Mouse (Mus musculus) hindbrain, embryonic 15.5 days (tissue): Measurements from ENCODE around the gene Ccdc159. TPM values are rescaled to one million over a fixed set of nuclear protein-coding genes. Genes with fewer than 3 reads are reported as not detected.

Source experiments
- ATAC-seq: fragments of 200-750 bp; cut with Nextera tagmentation; 2 replicates; pipeline ENCODE4 v1.8.0; 2017; ENCODE audit warnings: low read depth, moderate number of reproducible peaks, moderate TSS enrichment; ENCODE audit not compliant: low FRiP score
- H3K27ac ChIP-seq: fragments of 300-500 bp; sonication (generic); replicated peaks from 2 replicates; pipeline ENCODE4 v1.5.1; 2015; ENCODE audit warnings: mild to moderate bottlenecking, inconsistent platforms
- H3K27me3 ChIP-seq: fragments of 300-500 bp; sonication (generic); 2 replicates; pipeline ENCODE4 v1.6.1; 2015; ENCODE audit warnings: control low read depth, inconsistent platforms
- H3K36me3 ChIP-seq: fragments of 300-500 bp; sonication (generic); 2 replicates; pipeline ENCODE4 v1.6.1; 2015; ENCODE audit warnings: control low read depth, inconsistent platforms
- H3K4me1 ChIP-seq: fragments of 300-500 bp; sonication (generic); replicated peaks from 2 replicates; pipeline ENCODE4 v1.6.1; 2015; ENCODE audit warnings: control low read depth, inconsistent platforms
- H3K4me2 ChIP-seq: fragments of 300-500 bp; sonication (generic); 2 replicates; pipeline ENCODE4 v1.6.1; 2015; ENCODE audit warnings: moderate library complexity, mild to moderate bottlenecking, inconsistent platforms
- H3K4me3 ChIP-seq: fragments of 300-500 bp; sonication (generic); 2 replicates; pipeline ENCODE4 v1.5.1; 2015; ENCODE audit warnings: mild to moderate bottlenecking, inconsistent platforms
- H3K9ac ChIP-seq: fragments of 300-500 bp; sonication (generic); 2 replicates; pipeline ENCODE4 v1.6.1; 2015; ENCODE audit warnings: inconsistent platforms
- H3K9me3 ChIP-seq: fragments of 300-500 bp; sonication (generic); 2 replicates; pipeline ENCODE4 v1.6.1; 2016; ENCODE audit warnings: control low read depth, inconsistent platforms
- WGBS: fragments of 180-500 bp; shearing (Covaris S2); methylation state at CpG from one replicate; pipeline ENCODE4 v1.1.7; 2015; 5-methylcytosine and 5-hydroxymethylcytosine counted together
- polyA plus RNA-seq: library from polyadenylated mRNA; unstranded; fragments of >200 nt; fragmentation: Nextera tagmentation; extraction: Ambion mirVana; gene quantifications from 2 replicates; pipeline ENCODE4 v1.2.1, GENCODE M21; 2015

Ccdc159 gene
- polyA plus RNA-seq: 8.5 and 11.7 TPM in 2 replicates

GRCm38 (mm10) chr9:21927208-21927753, at the start of gene Ccdc159, which contains the start of gene Tmem205:
Gene Ccdc159 (plus strand): TSS chr9:21927471.
Gene Tmem205 (minus strand): TSS chr9:21927556.
- under 1% methylated on average over 28 of the region's 28 CpGs for WGBS
- H3K9ac ChIP-seq: peak within 1 kb of the TSS; percentile 60
- peak within 1 kb of the TSS; percentile 56 for H3K4me3 ChIP-seq
- H3K27ac ChIP-seq: peak within 1 kb of the TSS; percentile 69
- no peaks in the 10 kb centered on the region for H3K27me3 ChIP-seq
- H3K36me3 ChIP-seq: 0 out of 2 replicates have a peak, but pooled peaks cover 4% of the 10 kb centered on the region
- H3K4me2 ChIP-seq: peak within 1 kb of the TSS; percentile 69
- peak; percentile 97 for ATAC-seq
- no peaks in the 10 kb centered on the region for H3K9me3 ChIP-seq
- peaks cover 23% of the 10 kb centered on the region for H3K4me1 ChIP-seq

- ATAC-seq: no peak
- H3K4me3 ChIP-seq: no peak overlapping the region
- 66% methylated on average over 3 of the region's 3 CpGs for WGBS
- no peak overlapping the region for H3K27ac ChIP-seq
- no peaks in the 10 kb centered on the region for H3K9me3 ChIP-seq
- no peaks in the 10 kb centered on the region for H3K27me3 ChIP-seq
- no peak overlapping the region for H3K4me2 ChIP-seq
- H3K36me3 ChIP-seq: no peaks in the 10 kb centered on the region
- H3K9ac ChIP-seq: no peak overlapping the region
- no peaks in the 10 kb centered on the region for H3K4me1 ChIP-seq
Measured at GRCm38 (mm10) chr9:21889229-21889628, 38.0 kb upstream of the Ccdc159 start.

GRCm38 (mm10) chr9:21901223-21901820, 25.9 kb upstream of the Ccdc159 start:
- 14% methylated on average over 10 of the region's 10 CpGs for WGBS
- H3K4me3 ChIP-seq: peak overlapping the region; percentile 42
- peak overlapping the region; percentile 58 for H3K27ac ChIP-seq
- peaks cover 3% of the 10 kb centered on the region; the same call in 1 of the 2 replicates for H3K27me3 ChIP-seq
- no peak overlapping the region for H3K9ac ChIP-seq
- peaks cover 5% of the 10 kb centered on the region for H3K4me1 ChIP-seq
- no peaks in the 10 kb centered on the region for H3K36me3 ChIP-seq
- H3K4me2 ChIP-seq: peak overlapping the region; percentile 55
- peak; percentile 90 for ATAC-seq
- H3K9me3 ChIP-seq: no peaks in the 10 kb centered on the region

GRCm38 (mm10) chr9:21904031-21904430, 23.2 kb upstream of the Ccdc159 start:
- H3K4me2 ChIP-seq: no peak overlapping the region
- H3K4me3 ChIP-seq: no peak overlapping the region
- ATAC-seq: no peak
- peaks cover 5% of the 10 kb centered on the region for H3K4me1 ChIP-seq
- no peaks in the 10 kb centered on the region for H3K36me3 ChIP-seq
- no peaks in the 10 kb centered on the region for H3K9me3 ChIP-seq
- no peak overlapping the region for H3K27ac ChIP-seq
- no peak overlapping the region for H3K9ac ChIP-seq
- H3K27me3 ChIP-seq: no peaks in the 10 kb centered on the region
- 91% methylated on average over 4 of the region's 4 CpGs for WGBS

GRCm38 (mm10) chr9:21908216-21908615, 19.1 kb upstream of the Ccdc159 start:
- 86% methylated on average over 11 of the region's 11 CpGs for WGBS
- H3K4me1 ChIP-seq: no peaks in the 10 kb centered on the region
- no peaks in the 10 kb centered on the region for H3K9me3 ChIP-seq
- H3K9ac ChIP-seq: no peak overlapping the region
- no peaks in the 10 kb centered on the region for H3K27me3 ChIP-seq
- no peak overlapping the region for H3K4me3 ChIP-seq
- ATAC-seq: no peak
- H3K27ac ChIP-seq: no peak overlapping the region
- H3K36me3 ChIP-seq: peaks cover 11% of the 10 kb centered on the region; the same call in 1 of the 2 replicates
- H3K4me2 ChIP-seq: no peak overlapping the region

- WGBS: 82% methylated on average over 10 of the region's 10 CpGs
- no peaks in the 10 kb centered on the region for H3K27me3 ChIP-seq
- H3K36me3 ChIP-seq: peaks cover 22% of the 10 kb centered on the region
- ATAC-seq: no peak
- no peak overlapping the region for H3K4me3 ChIP-seq
- H3K4me2 ChIP-seq: no peak overlapping the region
- H3K9ac ChIP-seq: no peak overlapping the region
- no peaks in the 10 kb centered on the region for H3K9me3 ChIP-seq
- no peak overlapping the region for H3K27ac ChIP-seq
- H3K4me1 ChIP-seq: no peaks in the 10 kb centered on the region
Measured at GRCm38 (mm10) chr9:21909474-21910223, 17.6 kb upstream of the Ccdc159 start.

GRCm38 (mm10) chr9:21916851-21917492, 10.3 kb upstream of the Ccdc159 start:
- Histone ChIP-seq H3K9me3 (no peaks in the 10 kb centered on the region), H3K9ac (peak overlapping the region; percentile 69), H3K36me3 (peaks cover 12% of the 10 kb centered on the region), H3K27ac (peak overlapping the region; percentile 79), H3K4me3 (peak overlapping the region; percentile 83), H3K4me1 (peaks cover 15% of the 10 kb centered on the region), H3K4me2 (peak overlapping the region; percentile 87), H3K27me3 (no peaks in the 10 kb centered on the region)
- WGBS: 66% methylated on average over 2 of the region's 3 CpGs
- no peak for ATAC-seq

- H3K36me3 ChIP-seq: peaks cover 12% of the 10 kb centered on the region
- 2% methylated on average over 35 of the region's 35 CpGs for WGBS
- peak; percentile 77; the same call in 1 of the 2 replicates for ATAC-seq
Measured at GRCm38 (mm10) chr9:21917493-21918034, 9.7 kb upstream of the Ccdc159 start.

GRCm38 (mm10) chr9:21918035-21918592, 9.2 kb upstream of the Ccdc159 start, which contains the start of gene Rab3d:
Gene Rab3d (minus strand): TSS chr9:21918192.
- no peaks in the 10 kb centered on the region for H3K27me3 ChIP-seq
- peak within 1 kb of the TSS; percentile 69 for H3K9ac ChIP-seq
- peak within 1 kb of the TSS; percentile 83 for H3K4me3 ChIP-seq
- H3K9me3 ChIP-seq: no peaks in the 10 kb centered on the region
- H3K4me2 ChIP-seq: peak within 1 kb of the TSS; percentile 87
- peaks cover 12% of the 10 kb centered on the region for H3K36me3 ChIP-seq
- H3K27ac ChIP-seq: peak within 1 kb of the TSS; percentile 79
- peaks cover 15% of the 10 kb centered on the region for H3K4me1 ChIP-seq
- peak; percentile 92 for ATAC-seq
- WGBS: 1% methylated on average over 36 of the region's 36 CpGs

More at GRCm38 (mm10) chr9:21917493-21918034, 9.7 kb upstream of the Ccdc159 start:
- peak overlapping the region; percentile 69 for H3K9ac ChIP-seq
- peak overlapping the region; percentile 79 for H3K27ac ChIP-seq
- no peaks in the 10 kb centered on the region for H3K9me3 ChIP-seq
- H3K4me1 ChIP-seq: peaks cover 15% of the 10 kb centered on the region
- peak overlapping the region; percentile 83 for H3K4me3 ChIP-seq
- H3K27me3 ChIP-seq: no peaks in the 10 kb centered on the region
- peak overlapping the region; percentile 87 for H3K4me2 ChIP-seq

- no peaks in the 10 kb centered on the region for H3K9me3 ChIP-seq
- H3K4me3 ChIP-seq: peak overlapping the region; percentile 83
- WGBS: 27% methylated on average over 5 of the region's 5 CpGs
- no peak for ATAC-seq
- H3K36me3 ChIP-seq: peaks cover 6% of the 10 kb centered on the region; the same call in 1 of the 2 replicates
- H3K27me3 ChIP-seq: no peaks in the 10 kb centered on the region
- H3K9ac ChIP-seq: 0 out of 2 replicates have a peak overlapping the region, but pooled peaks have one; percentile 69
- H3K27ac ChIP-seq: peak overlapping the region; percentile 79; the same call in 1 of the 2 replicates
- H3K4me1 ChIP-seq: peaks cover 15% of the 10 kb centered on the region
- peak overlapping the region; percentile 87 for H3K4me2 ChIP-seq
Measured at GRCm38 (mm10) chr9:21918692-21919384, 8.4 kb upstream of the Ccdc159 start.
